Mouse (Mus musculus) cerebellum, adult 9-10 months (tissue): ENCODE data around the gene Tas2r143.
A peak's percentile ranks its signal among the peaks of the same experiment; 100 is the strongest.

Experiments
- DNase-seq: peaks from one replicate; pipeline ENCODE4 v3.0.0; 2022

Tas2r143 gene

GRCm38 (mm10) chr6:42369870-42370269 lies 30.2 kb upstream of the Tas2r143 start:
- DNase-seq = no peak

DNA sequence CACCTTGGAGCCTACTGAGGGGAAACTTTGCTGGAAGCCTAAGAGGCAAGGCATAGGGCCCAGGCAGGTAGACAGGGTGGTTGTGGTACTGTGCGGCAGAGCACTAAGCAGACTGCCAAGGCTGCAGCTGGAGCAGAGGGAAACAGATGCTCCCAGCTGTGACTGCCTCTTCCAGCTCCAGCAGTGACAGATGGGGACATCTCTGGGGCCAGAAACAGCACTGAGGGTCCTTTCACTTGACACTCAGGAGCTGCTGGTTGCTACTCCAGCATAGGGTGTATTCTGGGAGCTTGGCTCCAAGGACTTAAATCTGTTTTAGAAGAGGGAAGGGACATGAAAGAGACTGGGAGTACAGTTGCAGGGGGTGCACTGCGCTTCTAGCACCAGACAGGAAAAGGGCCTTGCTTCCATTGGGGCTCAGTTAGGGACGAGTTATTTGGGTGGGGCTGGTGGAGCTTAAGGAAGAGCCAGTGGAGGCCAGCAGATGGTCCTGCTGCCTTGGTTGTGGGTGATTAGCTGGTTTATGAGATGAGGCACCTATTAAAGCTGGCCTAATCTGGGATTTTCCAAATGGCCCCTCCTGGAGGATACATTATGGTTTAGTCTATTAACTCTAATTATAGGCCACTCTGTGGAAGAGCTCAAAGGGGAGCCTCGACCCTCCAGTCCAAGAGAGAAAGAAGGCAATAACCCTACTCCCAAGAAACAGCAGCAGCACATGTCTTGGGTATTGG lies 29.2 kb upstream of the Tas2r143 start:
- no peak for DNase-seq

DNA sequence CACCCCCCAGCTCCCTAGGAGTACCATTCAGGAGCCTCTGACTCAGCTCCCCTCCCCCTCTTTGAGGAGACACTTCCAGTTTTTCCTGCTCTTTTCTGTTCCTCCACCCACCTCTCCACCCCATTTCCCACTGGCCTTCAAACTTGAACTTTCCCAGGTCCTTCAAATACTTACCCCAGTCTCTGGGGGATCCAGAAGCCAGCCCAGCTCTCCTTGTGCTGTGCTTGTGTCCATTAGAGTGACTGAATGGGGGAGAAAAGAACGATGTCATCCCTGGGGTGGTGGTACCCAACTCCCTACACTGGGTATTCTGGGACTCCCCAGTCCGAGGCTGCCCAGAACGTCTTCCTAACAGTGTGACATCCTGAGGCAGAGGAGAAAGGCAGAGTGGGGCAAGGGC lies 28.0 kb upstream of the Tas2r143 start:
- DNase-seq = no peak

DNA sequence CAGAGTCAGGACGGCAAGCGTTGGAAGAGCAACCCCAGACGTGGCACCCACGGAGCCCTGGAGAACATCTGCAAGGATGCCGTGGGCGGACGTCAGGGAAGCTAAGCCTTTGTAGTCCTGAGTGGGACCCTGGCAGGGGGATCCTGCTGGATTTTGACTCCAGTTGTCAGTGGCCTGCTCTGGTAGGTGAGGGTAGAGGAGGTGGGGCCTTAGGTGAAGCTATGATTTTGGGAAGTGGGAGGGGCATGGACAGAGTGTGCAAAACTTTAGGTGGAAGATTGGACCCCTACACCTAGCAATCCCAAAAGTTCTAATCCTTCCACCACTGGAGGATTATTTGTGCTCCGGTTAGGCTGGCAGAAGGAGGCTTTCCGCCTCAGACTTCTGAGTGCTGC lies 27.6 kb upstream of the Tas2r143 start:
- no peak for DNase-seq

GRCm38 (mm10) chr6:42372816-42373547 lies 27.1 kb upstream of the Tas2r143 start, which contains the start of gene Epha1:
Gene Epha1, minus strand, starts transcription at chr6:42373268.
- peak; percentile 74 for DNase-seq

DNA sequence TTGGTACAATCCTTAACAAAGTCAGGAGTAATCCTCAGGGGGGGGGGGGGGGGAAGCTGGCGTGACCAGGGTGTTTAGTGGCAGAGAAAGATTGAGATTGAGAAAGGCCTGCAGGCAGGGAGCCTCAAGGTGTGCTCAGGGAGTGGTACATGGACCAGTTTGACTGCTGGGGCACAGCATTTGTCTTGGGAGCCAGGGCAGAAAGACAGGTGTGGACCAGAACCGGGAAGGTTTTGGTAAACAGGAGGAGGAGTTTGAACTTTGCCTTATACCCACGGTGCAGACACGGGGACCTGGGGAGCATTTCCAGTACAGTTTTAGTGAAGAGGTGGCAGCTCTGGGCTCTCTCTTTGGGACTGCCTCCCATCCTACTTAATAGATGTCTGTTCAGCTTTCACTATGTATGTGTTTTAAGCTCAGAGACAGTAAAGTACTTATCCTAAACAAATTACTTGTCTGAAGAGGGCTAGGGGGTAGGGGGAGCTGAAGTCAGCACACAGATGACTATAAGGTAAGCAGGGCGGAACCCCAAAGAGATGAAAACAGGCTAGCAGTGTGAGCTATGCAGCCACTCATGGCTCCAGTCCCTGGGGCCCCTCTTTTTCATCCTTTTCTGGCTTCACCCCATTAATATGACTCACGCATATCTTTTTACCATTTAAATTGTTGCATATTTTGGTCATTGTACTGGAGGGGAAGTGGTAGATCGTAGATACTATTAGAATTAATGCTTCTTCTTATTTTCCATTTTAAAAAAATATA lies 26.2 kb upstream of the Tas2r143 start:
- no peak for DNase-seq

GRCm38 (mm10) chr6:42374701-42375100 lies 25.3 kb upstream of the Tas2r143 start:
- no peak for DNase-seq

GRCm38 (mm10) chr6:42375131-42375530 lies 24.9 kb upstream of the Tas2r143 start:
- no peak for DNase-seq

DNA sequence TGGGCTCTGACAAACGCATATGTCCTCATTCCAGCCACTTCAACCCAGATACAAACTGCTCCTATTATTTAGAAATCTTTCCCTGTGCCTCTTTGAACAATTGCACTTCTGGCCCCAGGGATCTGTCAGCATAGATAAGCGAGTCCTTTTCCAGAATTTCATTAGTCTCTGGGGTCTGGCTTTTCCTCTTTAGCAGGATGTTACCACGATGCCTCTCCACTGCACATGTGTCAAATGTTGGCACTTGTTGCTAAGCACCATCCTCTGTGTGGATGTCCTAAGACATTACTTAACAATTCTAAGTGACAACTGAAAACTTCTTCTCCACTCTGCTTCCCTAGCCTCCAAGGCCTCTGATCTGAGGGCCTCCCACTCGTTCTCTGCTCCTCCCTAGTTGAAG lies 24.0 kb upstream of the Tas2r143 start:
- no peak for DNase-seq

DNA sequence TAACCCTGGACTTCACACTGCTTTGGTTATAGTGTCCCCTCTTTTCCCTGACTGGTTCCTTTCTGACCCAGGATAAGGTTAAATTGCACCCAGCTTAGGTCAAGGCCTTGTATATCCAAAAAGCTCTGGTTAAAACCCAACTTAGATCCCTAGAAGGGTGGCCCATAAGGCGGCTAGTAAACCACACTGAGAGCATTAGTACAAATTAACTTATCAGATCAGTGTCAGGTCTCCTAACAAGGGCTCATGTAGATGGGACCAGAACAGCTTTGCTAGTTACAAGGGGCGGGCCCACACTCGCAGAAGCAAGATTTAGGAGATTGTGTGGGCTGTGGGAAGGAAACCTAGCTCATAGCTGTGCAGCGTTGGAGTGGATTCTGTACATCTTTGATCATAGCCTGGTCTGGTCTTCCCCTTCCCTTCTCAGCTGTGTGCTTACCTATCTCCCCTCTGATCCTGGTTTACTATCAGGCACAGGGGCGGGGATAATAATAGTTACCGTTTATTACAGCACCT lies 23.5 kb upstream of the Tas2r143 start:
- no peak for DNase-seq

GRCm38 (mm10) chr6:42377280-42377679 lies 22.8 kb upstream of the Tas2r143 start:
- no peak for DNase-seq

GRCm38 (mm10) chr6:42379551-42379950 lies 20.5 kb upstream of the Tas2r143 start:
- no peak for DNase-seq

DNA sequence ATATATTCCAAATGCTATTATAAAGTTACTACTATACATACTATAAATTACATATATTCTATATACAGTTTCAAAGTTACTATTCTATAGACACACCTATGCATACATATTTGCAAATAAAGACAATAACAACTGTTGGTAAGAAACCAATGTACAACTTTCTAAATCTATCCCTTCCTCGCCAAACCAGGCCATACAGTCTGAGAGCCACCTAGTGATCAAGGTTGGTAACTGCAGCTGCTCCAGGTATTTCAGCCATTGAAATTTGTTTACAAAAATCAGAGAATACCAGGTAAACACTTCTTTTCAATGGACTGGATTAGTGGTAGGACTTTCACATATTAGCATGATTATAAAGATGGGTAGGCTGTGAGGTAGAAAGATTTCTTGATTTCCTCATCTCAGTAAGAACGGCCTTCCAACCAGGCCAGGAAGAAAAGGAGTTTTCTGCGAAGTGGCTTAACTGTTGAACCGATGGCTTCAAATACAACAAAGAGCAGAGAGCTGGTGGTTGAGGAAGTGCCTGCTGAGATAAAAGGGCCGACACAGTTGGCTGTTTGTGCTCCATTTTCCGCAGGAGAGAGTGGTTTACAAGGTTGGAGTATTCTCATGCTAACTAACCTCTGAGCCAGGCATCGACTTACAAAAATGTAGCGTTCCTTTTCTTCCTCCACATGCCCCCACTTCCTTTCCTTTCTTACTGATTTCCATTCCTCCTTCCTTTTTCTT lies 19.5 kb upstream of the Tas2r143 start:
- peak; percentile 72 for DNase-seq

- DNase-seq = no peak
These were observed 18.8 kb upstream of the Tas2r143 start for GRCm38 (mm10) chr6:42381221-42381620.

GRCm38 (mm10) chr6:42381916-42382381 lies 18.1 kb upstream of the Tas2r143 start:
- DNase-seq = no peak

- DNase-seq = no peak
These were observed 16.7 kb upstream of the Tas2r143 start for GRCm38 (mm10) chr6:42383360-42383759.

GRCm38 (mm10) chr6:42385635-42386034 lies 14.4 kb upstream of the Tas2r143 start:
- DNase-seq = no peak

DNA sequence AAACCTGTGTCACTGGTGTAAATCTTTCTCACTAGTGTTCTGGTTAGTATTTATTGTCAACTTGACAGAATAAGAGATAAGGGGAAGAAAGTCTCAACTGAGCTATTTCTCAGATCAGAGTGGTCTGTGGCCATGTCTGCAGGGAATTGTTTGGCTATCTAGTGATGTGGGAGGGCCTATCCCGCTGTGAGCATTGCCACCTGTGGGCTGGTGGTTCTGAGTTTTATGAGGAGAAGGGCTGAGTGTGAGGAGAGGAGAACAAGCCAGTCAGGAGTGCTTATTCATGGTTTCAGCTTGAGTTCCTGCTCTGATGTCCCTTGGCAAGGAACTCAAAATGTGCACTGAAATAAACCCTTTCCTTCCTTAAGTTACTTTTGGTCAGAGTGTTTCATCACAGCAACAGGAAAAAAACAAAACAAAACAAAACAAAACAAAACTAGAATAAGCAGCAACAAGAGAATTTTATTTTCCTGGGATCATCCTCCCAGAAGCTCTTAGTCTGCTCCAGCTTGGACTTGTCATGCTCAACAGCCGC lies 8.2 kb upstream of the Tas2r143 start:
- DNase-seq = no peak

GRCm38 (mm10) chr6:42395960-42396809 lies 3.9 kb upstream of the Tas2r143 start:
- DNase-seq = peak; percentile 38

GRCm38 (mm10) chr6:42397041-42397657 lies 2.9 kb upstream of the Tas2r143 start:
- no peak for DNase-seq

GRCm38 (mm10) chr6:42398285-42398684 lies 1.8 kb upstream of the Tas2r143 start:
- DNase-seq = no peak
